Mouse (Mus musculus) frontal cortex, adult (tissue): Measurements from ENCODE around the gene AC124108.1.
"Not testable (repeated sequence)": the region's sequence is repeated elsewhere in the genome, so short reads cannot be mapped to it uniquely, and the experiment has no call there.

Experiments
- ATAC-seq: cut with Nextera tagmentation; 2 replicates; pipeline ENCODE4 v1.9.2; 2017; ENCODE audit warnings: mild to moderate bottlenecking, moderate library complexity, mixed read lengths; ENCODE audit not compliant: low TSS enrichment

Gene AC124108.1

GRCm38 (mm10) chr1:132191093-132191785 is at the start of gene AC124108.1, which contains the start of gene Lemd1:
Gene AC124108.1, plus strand, starts transcription at chr1:132191457.
Gene Lemd1, plus strand, starts transcription at chr1:132191431.
- ATAC-seq: peak; percentile 29; the same call in 1 of the 2 replicates

GRCm38 (mm10) chr1:132141753-132142152 is 49.5 kb upstream of the AC124108.1 start:
- ATAC-seq: no peak

- no peak for ATAC-seq
Observed at GRCm38 (mm10) chr1:132143079-132143478, 48.2 kb upstream of the AC124108.1 start.

- ATAC-seq: peak; percentile 75
Observed at GRCm38 (mm10) chr1:132143730-132144129, 47.5 kb upstream of the AC124108.1 start.

- peak; percentile 93 for ATAC-seq
Observed at GRCm38 (mm10) chr1:132144223-132144622, 47.0 kb upstream of the AC124108.1 start.

GRCm38 (mm10) chr1:132144837-132145236 is 46.4 kb upstream of the AC124108.1 start:
- ATAC-seq: no peak

GRCm38 (mm10) chr1:132145973-132146685 is 45.1 kb upstream of the AC124108.1 start:
- ATAC-seq: no peak

GRCm38 (mm10) chr1:132149410-132149809 is 41.8 kb upstream of the AC124108.1 start:
- no peak for ATAC-seq

- no peak for ATAC-seq
Observed at GRCm38 (mm10) chr1:132150171-132150570, 41.1 kb upstream of the AC124108.1 start.

GRCm38 (mm10) chr1:132150817-132151601 is 40.2 kb upstream of the AC124108.1 start:
- ATAC-seq: no peak

GRCm38 (mm10) chr1:132151908-132152307 is 39.3 kb upstream of the AC124108.1 start:
- no peak for ATAC-seq

GRCm38 (mm10) chr1:132153086-132153690 is 38.1 kb upstream of the AC124108.1 start:
- ATAC-seq: no peak

- ATAC-seq: no peak
Observed at GRCm38 (mm10) chr1:132153691-132154090, 37.6 kb upstream of the AC124108.1 start.

- peak; percentile 60; the same call in 1 of the 2 replicates for ATAC-seq
Observed at GRCm38 (mm10) chr1:132155737-132156136, 35.5 kb upstream of the AC124108.1 start.

GRCm38 (mm10) chr1:132157016-132157781 is 34.1 kb upstream of the AC124108.1 start:
- peak; percentile 66 for ATAC-seq

GRCm38 (mm10) chr1:132157808-132158207 is 33.4 kb upstream of the AC124108.1 start:
- no peak for ATAC-seq

GRCm38 (mm10) chr1:132158741-132159140 is 32.5 kb upstream of the AC124108.1 start:
- ATAC-seq: no peak

- ATAC-seq: no peak
Observed at GRCm38 (mm10) chr1:132159681-132160080, 31.6 kb upstream of the AC124108.1 start.

- ATAC-seq: no peak
Observed at GRCm38 (mm10) chr1:132161211-132161880, 29.9 kb upstream of the AC124108.1 start.

GRCm38 (mm10) chr1:132162618-132163017 is 28.6 kb upstream of the AC124108.1 start:
- not testable (repeated sequence) for ATAC-seq
